Mouse (Mus musculus) heart, adult 8-10 months (tissue): ENCODE data around the gene Olfr1116. TPM values are rescaled to one million over a fixed set of nuclear protein-coding genes. Genes with fewer than 3 reads are reported as not detected.
A peak's percentile ranks its signal among the peaks of the same experiment; 100 is the strongest.

Experiments
- DNase-seq: peaks from one replicate; pipeline ENCODE4 v3.0.0; 2022; ENCODE audit warnings: low spot score
- microRNA-seq: library from miRNA; unstranded; fragments of <30 nt; microRNA quantifications from one replicate; pipeline ENCODE4 v1.2.0, GENCODE M21; 2022
- total RNA-seq, 4 experiments: library from RNA; stranded (reverse); gene quantifications; 2 replicates each; pipeline ENCODE4 v1.2.4; 2022

Olfr1116 gene
- total RNA-seq, result not detected

DNA sequence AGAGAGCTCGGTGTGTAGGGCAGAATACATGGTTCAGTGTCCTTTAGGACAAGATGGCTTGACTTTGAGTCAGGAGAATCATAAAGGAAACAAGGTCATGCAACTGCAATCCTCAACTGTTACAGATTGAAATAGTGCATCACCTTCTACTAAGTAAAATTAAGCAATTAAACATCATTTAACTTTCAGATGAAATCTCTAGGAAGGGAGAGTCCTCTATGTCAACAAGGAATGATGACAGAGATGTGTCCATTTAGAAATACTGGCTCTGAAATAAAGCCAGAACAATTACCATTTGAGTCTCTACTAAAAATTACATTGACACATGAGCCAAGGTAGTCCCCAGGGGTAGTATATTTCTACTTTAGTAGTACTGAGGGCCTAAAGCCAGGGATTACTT lies at the start of gene Olfr1116:
TSS of gene Olfr1116 (plus strand) at position 301 of the 400 bp plus-strand sequence.
- no peak for DNase-seq

DNA sequence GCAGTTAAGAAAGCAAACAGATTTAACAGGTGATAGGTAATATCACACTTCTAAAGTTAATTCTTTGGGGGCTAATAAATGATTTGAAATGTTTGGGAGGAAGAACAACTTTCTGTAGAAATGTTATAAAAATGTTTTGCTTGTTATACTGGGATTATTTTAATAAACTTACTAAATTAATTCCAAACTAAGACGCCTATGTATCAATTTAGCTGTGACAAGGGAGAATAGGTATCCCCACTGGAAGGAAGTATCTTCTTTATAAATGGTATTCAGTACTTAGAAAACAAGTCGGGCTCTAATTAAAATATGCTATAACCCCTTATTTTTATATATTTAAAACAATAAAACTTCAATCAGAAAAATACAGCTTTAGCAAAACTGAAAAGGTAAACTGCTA lies 19.6 kb upstream of the Olfr1116 start, which contains the start of gene Olfr1115:
TSS of gene Olfr1115 (plus strand) at position 301 of the 400 bp plus-strand sequence.
- no peak for DNase-seq

DNA sequence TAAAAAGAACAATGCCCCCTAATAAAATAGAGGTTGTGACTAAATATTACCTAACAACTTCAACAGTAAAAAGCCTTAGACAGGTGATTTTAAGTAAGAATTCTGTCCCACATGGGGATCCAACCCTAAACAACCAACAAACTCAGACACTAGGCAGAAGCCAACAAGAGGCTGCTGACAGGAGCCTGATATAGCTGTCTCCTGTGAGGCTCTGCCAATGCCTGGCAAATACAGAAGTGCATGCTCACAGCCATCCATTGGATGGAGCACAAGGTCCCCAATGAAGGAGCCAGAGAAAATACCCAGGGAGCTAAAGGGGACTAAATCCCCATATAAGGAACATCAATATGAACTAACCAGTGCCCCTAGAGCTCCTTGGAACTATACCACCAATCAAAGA lies 26.6 kb downstream of the Olfr1116 start:
- peak; percentile 44 for DNase-seq

DNA sequence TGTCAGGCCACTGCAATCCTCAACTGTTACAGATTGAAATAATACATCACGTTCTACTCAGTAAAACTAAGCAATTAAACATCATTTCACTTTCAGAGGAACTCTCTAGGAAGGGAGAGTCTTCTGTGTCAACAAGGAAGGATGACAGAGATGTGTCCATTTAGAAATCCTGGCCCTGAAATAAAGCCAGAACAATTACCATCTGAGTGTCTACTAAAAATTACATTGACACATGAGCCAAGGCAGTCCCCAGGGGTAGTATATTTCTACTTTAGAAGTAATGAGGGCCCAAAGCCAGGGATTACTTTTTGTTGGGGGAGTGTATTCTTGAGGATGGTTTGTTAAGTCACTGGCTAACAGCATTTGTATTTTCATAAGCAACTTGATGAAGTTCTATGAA lies 39.9 kb downstream of the Olfr1116 start, which contains the start of gene Olfr1118:
TSS of gene Olfr1118 (plus strand) at position 301 of the 400 bp plus-strand sequence.
- no peak for DNase-seq

Small RNAs within 50 kb of the gene (microRNA-seq; reads per million reads assigned to microRNA genes)
- not detected for gene Gm27438

Other genes starting within 250 kb of the Olfr1116 start
- gene Olfr1104, start 240.5 kb upstream of the Olfr1116 start, total RNA-seq, result not detected
- gene Olfr1105, start 231.0 kb upstream of the Olfr1116 start, total RNA-seq, result not detected
- not detected for gene Olfr1106, start 215.3 kb upstream of the Olfr1116 start, total RNA-seq
- gene Olfr1107, start 191.7 kb upstream of the Olfr1116 start, total RNA-seq, result not detected
- gene Olfr1109, start 171.5 kb upstream of the Olfr1116 start, total RNA-seq, result not detected
- not detected for gene Olfr259, start 153.0 kb upstream of the Olfr1116 start, total RNA-seq
- gene Olfr1110, start 127.2 kb upstream of the Olfr1116 start, total RNA-seq, result not detected
- gene Olfr1111, start 114.9 kb upstream of the Olfr1116 start, total RNA-seq, result not detected
- gene Olfr1112, start 79.7 kb upstream of the Olfr1116 start, total RNA-seq, result not detected
- not detected for gene Olfr1113, start 58.6 kb upstream of the Olfr1116 start, total RNA-seq
- not detected for gene Olfr1115, start 19.5 kb upstream of the Olfr1116 start, total RNA-seq
- not detected for gene Olfr1118, start 40.0 kb downstream of the Olfr1116 start, total RNA-seq
- not detected for gene Olfr1120, start 87.3 kb downstream of the Olfr1116 start, total RNA-seq
- not detected for gene Olfr1121, start 102.4 kb downstream of the Olfr1116 start, total RNA-seq
- gene Olfr1122, start 118.3 kb downstream of the Olfr1116 start, total RNA-seq, result not detected
- gene Olfr1123, start 149.1 kb downstream of the Olfr1116 start, total RNA-seq, result not detected
- not detected for gene Olfr1124, start 162.7 kb downstream of the Olfr1116 start, total RNA-seq
- not detected for gene Olfr1126, start 186.4 kb downstream of the Olfr1116 start, total RNA-seq
- not detected for gene Pramel7, start 229.6 kb downstream of the Olfr1116 start, total RNA-seq
- not detected for gene Pramel6, start 239.0 kb downstream of the Olfr1116 start, total RNA-seq